Mouse (Mus musculus): Measurements from ENCODE around the gene Ska2. TPM values are rescaled to one million over a fixed set of nuclear protein-coding genes. Genes with fewer than 3 reads are reported as not detected.
A peak's percentile ranks its signal among the peaks of the same experiment; 100 is the strongest.

The Ska2 gene
- total RNA-seq, 1 experiment from 2014 or later = 47.5 TPM

DNA sequence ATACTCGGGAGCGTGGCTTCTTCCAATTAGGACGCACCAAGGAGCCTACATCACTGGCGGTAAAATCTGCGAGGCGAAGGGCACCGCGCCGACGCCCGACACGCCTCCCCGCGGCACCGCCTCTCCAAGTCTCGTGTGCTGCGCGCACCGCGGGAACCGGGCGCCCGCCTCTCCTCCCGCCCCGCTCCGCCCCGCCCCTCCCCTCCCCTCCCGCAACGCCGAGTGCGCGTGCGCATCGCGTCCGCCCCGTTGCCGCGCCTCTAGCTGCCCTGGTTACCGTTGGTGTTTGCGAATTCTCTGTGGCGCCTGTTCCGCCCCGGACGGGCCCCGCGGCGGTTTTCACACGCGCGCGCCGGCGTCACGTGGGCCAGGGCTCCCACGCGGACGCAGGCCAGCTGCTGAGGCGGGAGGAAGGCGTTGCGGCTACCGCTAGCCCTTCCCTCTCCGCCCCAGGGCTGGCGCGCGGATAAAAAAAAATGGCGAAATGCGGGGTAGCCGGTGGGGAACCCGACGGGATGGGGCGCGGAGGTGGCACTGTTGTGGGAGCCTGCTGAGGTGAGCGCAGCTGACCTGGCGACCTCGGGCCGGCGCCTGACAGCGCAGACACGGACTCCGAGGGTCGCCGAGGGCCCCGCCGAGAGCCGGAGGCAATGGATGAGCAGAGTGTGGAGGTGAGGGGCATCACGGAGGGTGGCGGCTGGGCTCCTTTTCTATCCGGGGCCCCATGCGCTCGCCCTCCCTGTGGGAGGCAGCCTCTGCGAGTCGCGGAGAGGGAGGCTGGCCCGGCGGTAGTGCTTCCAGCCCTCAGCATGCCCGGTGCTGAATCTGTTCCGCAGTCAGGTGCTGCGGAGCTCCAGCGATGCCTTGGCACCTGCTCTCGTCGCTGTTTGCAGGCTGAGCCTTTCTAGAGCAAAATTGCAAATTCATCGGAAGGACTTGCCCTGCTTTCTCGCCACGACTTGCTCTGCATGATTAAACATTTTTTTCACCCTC, 18.1 kb downstream of the Ska2 start, which contains the start of gene Trim37:
Gene Trim37 (plus strand): TSS at position 254 of the 993 bp plus-strand sequence.
- peak; percentile 77 to 88 for ATAC-seq (replicated peaks in 1 of 2; ENCODE audit: insufficient read depth in 1 of 2, low FRiP score in 2 of 2, low TSS enrichment in 1 of 2, low read depth in 1 of 2, poor library complexity in 2 of 2, severe bottlenecking in 2 of 2)

GRCm38 (mm10) chr11:87136233-87136632, 27.2 kb downstream of the Ska2 start:
- ATAC-seq (replicated peaks in 1 of 2; ENCODE audit: insufficient read depth in 1 of 2, low FRiP score in 2 of 2, low TSS enrichment in 1 of 2, low read depth in 1 of 2, poor library complexity in 2 of 2, severe bottlenecking in 2 of 2) = no peak

GRCm38 (mm10) chr11:87158012-87158411, 49.0 kb downstream of the Ska2 start:
- no peak for ATAC-seq (replicated peaks in 1 of 2; ENCODE audit: insufficient read depth in 1 of 2, low FRiP score in 2 of 2, low TSS enrichment in 1 of 2, low read depth in 1 of 2, poor library complexity in 2 of 2, severe bottlenecking in 2 of 2)

DNA sequence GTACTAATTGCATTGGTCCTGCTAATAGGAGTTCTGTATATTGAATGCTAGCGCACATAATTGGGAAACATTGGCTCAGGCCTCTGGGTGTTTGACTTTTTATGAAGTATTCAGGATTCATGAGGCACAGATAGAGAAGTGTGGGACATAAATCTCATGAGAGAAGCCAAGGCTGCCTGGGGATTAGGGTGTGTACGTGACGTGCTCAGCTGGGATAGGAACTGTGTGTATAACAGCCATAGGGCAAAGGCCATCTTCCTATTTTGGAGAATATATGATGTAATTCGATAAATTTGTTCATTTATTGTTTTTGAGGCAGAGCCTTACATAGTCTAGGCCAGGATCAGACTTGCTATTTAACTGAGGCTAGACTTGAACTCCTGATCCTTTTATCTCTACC, 53.7 kb downstream of the Ska2 start:
- no peak for ATAC-seq (replicated peaks in 1 of 2; ENCODE audit: insufficient read depth in 1 of 2, low FRiP score in 2 of 2, low TSS enrichment in 1 of 2, low read depth in 1 of 2, poor library complexity in 2 of 2, severe bottlenecking in 2 of 2)

DNA sequence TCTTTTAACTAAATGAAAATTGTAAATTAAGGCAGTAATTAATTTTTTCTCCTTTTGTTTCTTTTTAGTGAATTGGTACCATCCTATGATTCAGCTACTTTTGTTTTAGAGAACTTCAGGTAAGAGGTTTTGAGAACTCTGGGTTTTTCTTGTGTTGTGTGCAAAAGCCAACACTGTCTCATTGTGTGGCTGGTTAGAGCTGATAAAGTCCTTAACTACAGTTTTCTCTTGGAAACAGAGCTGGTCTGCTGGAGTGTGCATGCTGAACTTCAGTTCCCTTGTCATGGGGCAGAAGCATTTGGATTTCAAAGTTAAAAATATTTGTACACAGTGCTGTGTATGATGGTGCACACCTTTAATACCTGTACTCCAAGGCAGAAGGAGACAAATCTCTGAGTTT, 54.7 kb downstream of the Ska2 start:
- no peak for ATAC-seq (replicated peaks in 1 of 2; ENCODE audit: insufficient read depth in 1 of 2, low FRiP score in 2 of 2, low TSS enrichment in 1 of 2, low read depth in 1 of 2, poor library complexity in 2 of 2, severe bottlenecking in 2 of 2)

DNA sequence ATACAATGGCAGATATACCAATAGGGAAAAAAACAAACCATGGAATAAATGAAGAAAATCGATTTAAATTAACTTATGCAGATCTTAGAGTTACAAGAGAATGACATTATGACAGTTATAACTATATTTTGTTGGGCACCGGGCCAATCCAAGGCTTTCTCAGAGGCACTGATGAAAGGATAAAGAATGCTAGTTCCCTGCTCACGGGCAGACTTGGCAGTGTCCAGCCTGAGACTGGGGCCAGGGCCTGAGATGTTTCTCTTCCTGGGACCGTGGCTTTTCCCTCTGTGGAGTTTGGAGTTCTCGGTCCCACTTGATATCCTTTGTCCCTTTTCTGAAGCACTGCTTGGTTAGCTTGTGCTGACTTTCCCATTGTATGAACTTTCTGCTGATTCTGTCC, 64.6 kb downstream of the Ska2 start:
- no peak for ATAC-seq (replicated peaks in 1 of 2; ENCODE audit: insufficient read depth in 1 of 2, low FRiP score in 2 of 2, low TSS enrichment in 1 of 2, low read depth in 1 of 2, poor library complexity in 2 of 2, severe bottlenecking in 2 of 2)

Other genes starting within 250 kb of the Ska2 start
- gene Ypel2, start 115.5 kb upstream of the Ska2 start, total RNA-seq (2017) = 5.4 and 5.5 TPM in 2 replicates
- gene Gdpd1, start 35.2 kb upstream of the Ska2 start, total RNA-seq (2017) = 1.3 and 2.3 TPM in 2 replicates
- 17.6 and 19.5 TPM in 2 replicates for gene Smg8, start 22.5 kb upstream of the Ska2 start, total RNA-seq (2017)
- gene Prr11, start 526 bp upstream of the Ska2 start, total RNA-seq (2017) = 11.0 and 11.1 TPM in 2 replicates
- gene Trim37, start 17.8 kb downstream of the Ska2 start, total RNA-seq (2017) = 64.2 and 74.6 TPM in 2 replicates
- gene Ppm1e, start 249.8 kb downstream of the Ska2 start, total RNA-seq (2017) = 2.6 and 6.4 TPM in 2 replicates